Mouse (Mus musculus): Measurements from ENCODE around the gene Ccdc51.

DNA sequence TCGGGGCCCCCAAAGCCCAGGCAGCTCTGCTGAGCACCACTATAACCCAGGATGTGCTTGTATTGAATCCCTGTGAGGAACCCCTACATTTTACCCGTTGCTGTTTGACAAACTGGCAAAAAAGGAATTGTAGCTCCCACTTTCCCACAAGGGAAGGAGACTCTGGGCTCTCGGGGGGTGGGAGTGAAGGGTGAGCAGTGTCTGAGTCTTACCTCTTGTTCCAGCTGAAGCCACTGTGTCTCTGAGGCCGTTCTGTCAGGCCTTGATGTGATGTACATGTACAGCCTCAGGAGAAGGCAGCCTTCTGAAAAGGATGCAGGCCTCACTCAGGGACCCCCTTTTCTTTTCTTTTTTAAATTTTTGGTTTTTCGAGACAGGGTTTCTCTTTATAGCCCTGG, 21.4 kb upstream of the Ccdc51 start:
- TF ChIP-seq CTCF (IDR thresholded peaks at IDR 0.05; ENCODE audit: insufficient read depth, low read depth, low read length) (no peak), POLR2A (IDR thresholded peaks at IDR 0.05; ENCODE audit: insufficient read depth, low read depth, low read length) (no peak)

Measured in olfactory bulb, adult 2 months (tissue).